Mouse (Mus musculus) monocyte, adult 5-6 weeks (primary cell): ENCODE measurements around the gene Mrgprd. TPM values are rescaled to one million over a fixed set of nuclear protein-coding genes. Genes with fewer than 3 reads are reported as not detected.

Experiments used
- ATAC-seq: fragments of 153-309, 156-312 bp; replicated peaks from 2 replicates; pipeline ENCODE4 v1.8.0; 2017; ENCODE audit warnings: mild to moderate bottlenecking; ENCODE audit not compliant: low TSS enrichment, insufficient number of reproducible peaks, severe bottlenecking, poor library complexity, low FRiP score
- total RNA-seq: library from RNA; stranded (forward); fragments of 200-1000, 200-491, 200-594 nt; gene quantifications from 3 replicates; pipeline ENCODE4 v1.2.3, GENCODE M21; 2017

Gene Mrgprd
- total RNA-seq, 1 experiment from 2014 or later = not detected

DNA sequence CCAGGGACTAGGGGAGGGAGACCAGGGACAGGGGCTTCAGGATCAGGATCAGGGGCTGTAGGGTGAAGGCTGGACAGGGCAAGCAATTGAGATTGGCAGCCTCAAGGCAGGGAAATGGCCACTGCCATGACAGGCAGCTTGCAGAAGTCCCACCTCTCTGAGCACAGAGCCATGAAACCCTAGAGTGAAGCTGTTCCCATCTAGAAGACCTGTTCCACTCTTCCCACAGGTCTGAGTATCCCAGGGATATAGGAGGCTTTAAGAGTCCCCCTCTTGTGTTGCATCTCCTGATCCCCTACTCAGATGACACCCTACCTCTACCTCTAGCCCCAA, 13.7 kb upstream of the Mrgprd start:
- ATAC-seq = no peak

DNA sequence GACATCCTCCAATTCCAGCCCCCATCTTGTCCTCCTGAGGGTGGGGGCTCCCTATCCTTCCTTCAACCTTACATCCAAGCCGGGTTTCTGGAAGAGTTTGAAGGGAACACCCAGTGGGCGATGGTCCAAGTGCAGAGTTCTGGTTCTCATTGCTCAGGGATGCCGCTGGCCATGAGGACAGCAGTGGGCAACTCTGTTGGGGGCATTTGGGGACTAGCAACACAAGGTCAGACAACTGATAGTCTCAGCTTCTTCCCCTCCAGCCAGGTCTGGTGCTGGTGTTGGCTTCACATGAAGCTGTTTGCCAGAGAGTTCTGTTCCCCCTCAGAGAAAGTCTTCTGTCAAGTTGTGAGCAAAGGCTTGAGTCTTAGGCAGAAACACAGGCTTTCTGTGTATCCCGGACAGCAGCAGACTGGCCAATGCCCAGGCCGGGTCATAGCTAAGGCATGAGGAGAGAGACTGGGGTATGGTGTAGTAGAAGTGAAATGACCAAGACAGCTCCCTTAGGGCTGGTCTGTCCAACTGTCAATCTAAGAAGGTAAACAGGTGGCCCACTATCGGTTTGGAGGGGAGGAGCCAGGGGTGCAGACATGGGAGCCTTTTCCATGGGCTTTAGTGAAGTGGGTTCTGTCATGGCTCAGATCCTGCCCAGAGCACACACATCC, 13.2 kb upstream of the Mrgprd start:
- no peak for ATAC-seq

DNA sequence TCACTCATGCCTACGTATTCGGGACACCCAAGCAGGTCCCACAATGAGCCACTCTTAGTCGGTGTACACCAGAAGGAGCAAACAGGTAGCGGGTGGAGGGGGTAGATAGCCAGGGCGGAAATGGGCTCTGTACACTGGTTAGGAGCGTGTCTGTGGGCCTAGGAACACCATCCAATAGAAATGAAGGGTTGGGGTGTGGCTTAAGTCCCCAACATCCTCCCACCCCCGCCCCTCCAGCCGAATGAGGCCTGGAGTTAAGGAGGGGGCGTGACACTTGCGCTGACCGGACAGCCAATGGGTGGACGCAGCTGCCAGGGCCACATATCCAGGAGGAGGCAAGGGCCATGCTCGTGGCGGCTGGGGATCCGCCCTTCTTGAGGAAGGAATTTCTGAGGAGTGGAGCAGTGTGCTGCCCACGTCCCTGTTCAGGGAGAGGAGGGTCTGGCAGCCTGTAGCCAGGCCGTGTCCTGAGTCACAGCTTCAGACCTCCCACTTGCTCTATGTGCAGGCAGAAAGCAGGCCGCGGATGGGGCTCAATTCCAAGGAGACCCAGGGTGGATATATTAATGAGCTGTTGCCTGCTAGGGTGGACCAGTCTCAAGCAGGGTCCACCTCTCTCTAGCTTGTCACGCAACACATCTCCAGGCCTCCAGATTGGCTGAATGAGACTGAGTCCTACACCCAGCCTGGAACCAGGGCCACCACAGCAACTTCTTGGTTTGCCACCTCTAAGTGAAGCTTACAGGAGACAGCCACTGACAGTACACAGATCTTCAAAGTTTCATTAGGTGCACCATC, 11.9 kb upstream of the Mrgprd start:
- no peak for ATAC-seq

DNA sequence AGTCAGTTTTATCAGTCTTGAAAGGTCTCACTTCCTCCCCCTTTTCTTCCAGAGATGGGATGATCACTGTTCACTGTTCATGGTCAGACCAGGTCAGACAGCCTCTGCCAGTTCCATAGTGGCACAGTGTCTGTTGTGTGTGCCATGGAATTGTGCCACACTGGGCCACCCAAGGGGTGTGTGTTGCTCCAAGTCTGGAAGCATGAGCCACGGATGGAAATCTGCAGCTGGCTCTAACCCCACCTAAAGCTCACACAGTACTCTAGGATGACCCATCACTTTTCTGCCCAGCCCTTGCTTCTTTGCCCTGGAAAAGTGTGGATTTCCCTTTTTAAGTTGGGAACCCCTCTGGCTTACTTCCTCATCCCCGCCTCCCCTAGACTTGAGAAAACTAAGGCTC, 10.5 kb upstream of the Mrgprd start:
- no peak for ATAC-seq

DNA sequence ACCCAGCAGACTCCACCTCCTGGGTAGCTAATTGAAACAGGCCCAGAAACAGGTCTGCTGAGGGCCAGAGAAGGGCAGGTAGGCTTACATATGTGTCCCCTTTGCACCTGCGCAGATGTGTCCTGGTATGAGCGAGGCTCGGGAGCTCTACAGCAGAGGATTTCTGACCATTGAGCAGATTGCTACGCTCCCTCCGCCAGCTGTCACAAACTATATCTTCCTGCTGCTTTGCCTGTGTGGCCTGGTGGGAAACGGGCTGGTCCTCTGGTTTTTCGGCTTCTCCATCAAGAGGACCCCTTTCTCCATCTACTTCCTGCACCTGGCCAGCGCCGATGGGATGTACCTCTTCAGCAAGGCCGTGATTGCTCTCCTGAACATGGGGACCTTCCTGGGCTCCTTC, 7.0 kb upstream of the Mrgprd start:
- no peak for ATAC-seq

DNA sequence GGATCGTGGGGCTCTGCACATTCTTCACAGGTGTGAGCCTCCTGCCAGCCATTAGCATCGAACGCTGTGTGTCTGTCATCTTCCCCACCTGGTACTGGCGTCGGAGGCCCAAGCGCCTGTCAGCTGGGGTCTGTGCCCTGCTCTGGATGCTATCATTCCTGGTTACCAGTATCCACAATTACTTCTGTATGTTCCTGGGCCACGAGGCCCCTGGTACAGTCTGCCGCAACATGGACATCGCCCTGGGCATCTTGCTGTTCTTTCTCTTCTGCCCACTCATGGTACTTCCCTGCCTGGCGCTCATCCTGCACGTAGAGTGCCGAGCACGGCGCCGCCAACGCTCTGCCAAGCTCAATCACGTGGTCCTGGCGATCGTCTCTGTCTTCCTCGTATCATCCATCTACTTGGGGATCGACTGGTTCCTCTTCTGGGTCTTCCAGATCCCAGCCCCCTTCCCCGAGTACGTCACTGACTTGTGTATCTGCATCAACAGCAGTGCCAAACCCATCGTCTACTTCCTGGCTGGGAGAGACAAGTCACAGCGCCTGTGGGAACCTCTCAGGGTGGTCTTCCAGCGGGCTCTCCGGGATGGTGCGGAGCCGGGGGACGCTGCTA, 6.5 kb upstream of the Mrgprd start:
- no peak for ATAC-seq

DNA sequence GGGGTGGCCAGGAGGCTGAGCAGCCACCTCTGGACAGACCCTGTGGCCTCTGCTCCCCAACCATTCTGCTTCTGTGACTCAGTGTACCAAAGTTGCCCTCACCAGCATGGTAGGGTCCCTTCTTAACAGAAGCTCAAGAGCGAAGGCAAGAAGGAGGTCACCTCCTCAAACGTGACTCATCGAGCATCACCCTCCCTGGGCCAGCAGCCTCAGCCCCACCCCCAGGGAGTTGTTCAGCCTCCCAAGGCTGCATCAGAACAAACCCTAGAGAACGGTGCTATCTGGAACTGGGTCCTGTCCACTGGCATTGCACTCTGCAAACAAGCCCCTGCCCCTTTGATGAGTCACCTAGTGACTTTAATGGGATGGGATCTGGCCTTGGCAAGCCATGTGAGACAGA, 5.8 kb upstream of the Mrgprd start:
- ATAC-seq = no peak

DNA sequence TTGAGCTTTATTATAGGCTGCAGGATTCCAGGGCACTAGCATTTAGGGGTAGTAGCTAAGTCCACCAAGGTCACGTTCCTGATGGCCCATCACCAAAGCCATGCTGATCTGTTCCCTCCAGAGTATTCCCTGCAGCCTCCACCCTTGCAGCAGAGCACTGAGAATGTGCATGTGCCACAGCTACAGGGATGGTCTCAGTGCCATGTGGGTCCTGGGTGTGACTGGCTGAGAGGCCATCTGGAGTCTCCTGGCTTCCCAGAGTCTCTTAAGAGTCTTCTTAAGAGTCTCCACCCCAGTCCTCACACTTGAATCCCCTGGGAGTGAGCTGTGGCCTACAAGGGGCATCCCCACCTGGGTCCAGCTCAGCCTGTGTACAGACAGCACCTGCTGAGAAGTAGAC, 4.8 kb upstream of the Mrgprd start:
- no peak for ATAC-seq

DNA sequence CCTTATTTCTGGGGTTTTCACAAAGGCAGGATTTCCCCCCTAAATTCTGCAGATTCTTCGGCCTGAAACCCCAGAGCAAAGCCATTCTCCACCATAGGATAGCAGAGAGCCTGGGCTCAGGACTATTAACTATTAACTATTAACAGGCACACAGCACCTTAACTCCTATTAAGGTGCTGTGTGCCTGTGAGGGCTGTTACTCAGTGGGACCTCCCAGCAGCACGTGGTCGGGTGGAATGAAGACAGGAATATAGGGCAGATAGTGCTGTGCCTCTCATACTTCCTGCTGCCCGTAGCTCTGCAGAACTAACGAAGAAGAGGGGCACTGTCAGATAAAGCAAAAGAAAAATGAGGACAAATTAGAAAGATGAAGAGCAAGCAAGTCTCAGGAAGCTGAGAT, 4.1 kb upstream of the Mrgprd start:
- no peak for ATAC-seq

DNA sequence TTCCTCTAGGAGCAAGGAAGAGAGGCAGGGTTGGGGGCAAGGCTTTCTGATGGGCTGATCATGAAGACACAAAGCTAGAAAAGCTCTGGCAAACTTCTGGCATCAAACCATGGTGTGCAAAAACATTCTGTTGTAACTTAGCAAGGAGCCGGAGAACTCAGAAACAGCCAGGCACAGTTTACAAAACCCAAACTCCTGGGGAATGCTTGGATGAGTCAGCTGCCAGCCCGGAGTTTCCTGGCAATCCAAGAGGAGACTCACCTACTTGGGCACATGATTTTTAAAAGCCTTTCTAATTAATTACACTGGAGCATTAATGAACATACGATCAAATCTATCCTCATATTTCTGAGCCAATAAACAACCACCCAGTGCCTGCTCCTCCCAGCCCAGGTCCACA, 2.5 kb upstream of the Mrgprd start:
- ATAC-seq = no peak

DNA sequence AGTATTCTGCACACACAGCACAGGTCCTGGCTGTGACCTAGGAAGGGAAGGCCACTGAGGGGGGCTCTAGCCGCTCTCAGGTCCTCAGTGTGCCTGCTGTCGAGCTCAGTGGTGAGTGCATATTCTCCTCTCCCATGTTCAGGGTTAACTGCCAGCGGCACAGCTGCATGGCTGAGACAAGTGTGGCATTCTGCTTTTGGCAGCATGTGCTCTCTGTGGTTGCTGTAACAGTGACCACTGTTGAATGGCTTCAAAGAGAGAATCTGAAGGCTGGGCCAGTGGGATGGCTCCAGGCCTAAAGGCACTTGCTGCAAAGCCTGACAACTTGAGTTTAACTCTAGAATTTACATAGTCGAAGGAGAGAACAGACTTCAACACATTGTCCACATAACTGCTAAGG, 2.9 kb downstream of the Mrgprd start:
- no peak for ATAC-seq

DNA sequence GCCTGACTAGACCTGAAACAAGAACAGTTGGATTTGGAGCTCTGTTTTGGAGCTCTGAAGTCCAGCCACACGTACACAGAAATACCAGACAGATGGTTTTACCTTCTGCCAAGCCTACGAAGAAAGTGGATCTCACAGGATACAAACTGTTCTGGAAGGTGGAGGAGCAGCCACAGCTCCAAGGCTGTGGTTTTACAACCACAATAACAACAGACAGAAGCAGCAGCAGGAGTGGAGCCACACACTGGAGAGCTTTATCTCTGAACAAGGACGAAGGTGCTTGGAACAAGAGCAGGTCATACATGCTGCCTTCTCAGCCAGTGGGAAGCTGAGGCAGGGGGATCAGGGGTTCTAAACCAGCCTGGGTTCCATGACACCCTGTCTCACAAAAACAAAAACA, 4.8 kb downstream of the Mrgprd start:
- ATAC-seq = no peak

DNA sequence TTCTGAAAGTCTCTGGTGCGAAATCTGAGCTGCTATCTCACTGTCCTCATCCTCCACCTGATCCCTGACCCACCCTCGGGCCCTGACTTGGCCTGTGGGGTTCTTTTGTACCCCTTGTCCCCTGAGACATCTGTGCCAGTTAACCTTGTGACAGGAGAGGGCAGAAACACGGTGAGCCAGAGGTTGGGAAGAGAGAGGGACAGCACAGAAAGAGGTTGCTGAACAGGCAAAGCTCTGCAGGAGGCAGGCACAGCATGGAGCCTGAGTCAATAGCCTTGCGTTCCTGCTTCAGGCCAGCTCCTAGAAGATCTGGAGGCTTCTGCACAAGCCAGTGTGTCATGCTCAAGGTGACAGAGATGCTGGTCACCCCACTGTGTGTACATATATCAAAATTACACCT, 9.0 kb downstream of the Mrgprd start:
- no peak for ATAC-seq

DNA sequence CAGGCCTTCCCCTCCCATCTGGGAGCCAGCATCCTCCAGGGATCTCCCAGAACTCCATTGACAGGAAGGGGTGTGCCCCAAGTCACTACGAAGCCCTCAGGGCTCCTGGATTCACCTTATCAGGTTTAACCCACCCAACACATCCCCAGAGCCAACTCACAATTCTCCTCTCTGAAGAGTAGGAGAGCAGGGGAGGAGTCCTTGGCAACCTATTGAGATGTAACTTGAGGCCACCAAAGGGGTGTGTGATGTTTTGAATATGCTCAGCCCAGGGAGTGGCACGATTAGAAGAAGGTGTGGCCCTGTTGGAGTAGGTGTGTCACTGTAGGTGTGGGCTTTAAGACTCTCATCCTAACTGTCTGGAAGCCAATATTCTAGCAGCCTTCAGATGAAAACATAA, 11.1 kb downstream of the Mrgprd start:
- ATAC-seq = no peak

DNA sequence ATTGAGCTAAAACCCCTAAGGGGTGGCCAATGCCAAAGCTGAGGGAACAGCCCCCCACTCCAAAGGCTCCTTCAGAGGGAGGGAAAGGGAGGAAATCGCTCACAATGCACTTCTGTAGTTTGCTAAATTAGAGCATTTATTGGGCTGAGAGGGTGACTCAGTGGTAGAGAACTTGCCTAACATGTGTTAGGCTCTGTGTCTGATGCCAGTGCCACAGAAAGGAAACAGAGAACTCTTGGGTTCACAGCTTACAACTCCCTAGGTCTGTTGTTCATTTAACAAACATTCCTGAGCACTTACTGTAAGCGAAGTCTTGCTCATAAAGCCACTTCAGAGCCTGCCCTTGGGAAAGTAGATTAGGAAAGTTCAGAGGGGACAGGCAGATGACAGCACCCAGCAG, 15.3 kb downstream of the Mrgprd start:
- ATAC-seq = no peak

DNA sequence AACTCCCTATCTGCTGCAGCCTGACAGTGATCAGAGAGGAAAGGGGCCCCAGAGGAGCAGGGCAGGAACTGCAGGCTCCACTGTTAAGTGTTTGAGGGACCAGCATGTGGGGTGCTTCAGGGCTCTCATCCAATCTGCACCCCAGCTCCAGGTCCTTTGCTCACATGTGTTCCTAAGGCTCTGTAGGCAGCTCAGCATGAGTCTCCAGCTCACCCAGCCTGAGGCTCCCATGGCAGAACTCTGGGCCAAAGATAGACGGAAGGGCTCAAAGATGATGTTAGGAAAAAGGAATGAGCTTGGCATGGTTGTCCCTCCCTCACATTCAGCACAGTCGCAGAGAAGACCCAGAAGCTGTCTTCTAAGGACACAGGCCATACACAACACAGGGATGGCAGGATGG, 16.0 kb downstream of the Mrgprd start:
- ATAC-seq = no peak

DNA sequence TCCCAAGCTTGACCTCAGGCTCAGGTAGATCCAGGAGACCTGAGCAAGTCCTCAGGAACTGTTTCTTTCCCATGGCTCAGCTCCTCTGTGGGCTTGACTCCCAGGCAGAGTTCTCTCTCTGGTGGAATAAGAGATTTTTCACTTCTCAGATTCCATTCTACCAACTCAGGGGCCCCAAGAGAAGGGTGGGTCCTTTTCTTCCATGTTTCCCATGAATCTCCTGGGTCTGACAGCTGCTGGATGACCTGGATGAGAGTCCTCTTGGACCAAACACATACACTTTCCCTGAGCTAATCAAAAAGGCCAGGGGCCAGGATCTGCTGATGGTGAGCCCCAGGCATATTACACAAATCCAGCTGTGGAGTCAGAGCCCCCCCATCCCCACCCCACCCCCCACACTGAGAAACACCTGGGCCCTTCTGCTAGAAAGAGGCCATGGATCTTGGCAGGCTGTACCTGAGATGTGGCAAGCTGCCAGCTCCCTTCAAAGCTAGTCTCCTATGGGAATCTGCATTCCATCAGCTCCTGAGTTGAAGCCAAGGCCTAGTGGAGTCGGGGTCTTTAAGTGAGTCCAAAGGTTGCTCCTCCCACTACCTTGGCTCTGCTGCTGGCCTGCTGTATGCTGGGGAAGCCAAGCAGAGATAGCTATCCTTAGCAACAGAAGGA, 17.9 kb downstream of the Mrgprd start:
- ATAC-seq = no peak

DNA sequence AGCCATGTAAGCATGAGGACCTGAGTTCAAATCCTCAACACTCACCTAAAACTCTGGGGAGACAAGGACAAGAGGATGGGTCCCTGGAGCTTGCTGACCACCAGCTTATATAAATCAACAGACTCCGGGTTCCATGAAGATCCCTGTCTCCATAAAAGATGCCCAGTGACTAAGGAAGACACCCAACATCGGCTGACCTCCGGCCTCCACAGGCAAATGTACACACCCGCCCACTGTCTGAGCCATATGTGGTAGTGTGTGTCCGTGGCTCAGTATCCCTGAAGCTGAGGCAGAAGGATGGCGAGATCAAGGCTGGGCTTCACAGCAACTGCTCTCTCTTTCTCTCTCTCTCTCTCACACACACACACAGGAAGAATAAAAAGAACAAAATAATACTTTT, 19.3 kb downstream of the Mrgprd start:
- no peak for ATAC-seq

DNA sequence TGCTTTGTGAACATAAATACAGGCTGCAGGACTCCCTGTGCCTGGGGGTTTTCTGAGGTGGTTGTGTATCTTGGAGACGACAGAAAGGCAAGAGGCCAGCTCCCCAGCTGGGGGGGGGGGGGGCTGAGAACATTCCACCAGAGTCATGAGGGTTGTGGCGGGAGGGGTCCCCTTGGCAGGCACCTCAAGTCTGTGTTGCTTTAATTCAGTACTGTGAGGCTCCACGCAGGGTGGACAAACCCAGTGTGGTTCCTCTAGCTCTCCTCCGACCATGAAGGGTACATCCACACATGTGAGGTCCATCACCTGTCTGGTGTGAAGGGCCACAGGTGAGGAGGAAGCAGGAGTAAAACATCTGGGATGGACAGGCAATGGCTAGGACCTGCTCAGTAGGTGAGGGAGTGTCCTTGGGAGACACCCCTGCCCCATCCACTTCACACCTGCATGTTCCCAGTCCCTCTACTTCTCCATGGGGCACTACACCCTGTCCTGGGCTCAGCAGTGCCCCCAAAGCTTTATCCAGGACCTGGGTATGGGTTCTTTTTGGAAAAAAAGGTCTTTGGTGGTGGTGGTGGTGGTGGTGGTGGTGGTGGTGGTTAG, 19.9 kb downstream of the Mrgprd start:
- ATAC-seq = no peak
